Mouse (Mus musculus): ENCODE data around the gene Armc2. TPM values are rescaled to one million over a fixed set of nuclear protein-coding genes. Genes with fewer than 3 reads are reported as not detected.

Armc2 gene
- total and polyA plus RNA-seq, 3 experiments = 0.08 to 0.13 TPM; not detected in 1

- no peaks in the 10 kb centered on the region for H3K9me3 ChIP-seq (replicated peaks; ENCODE audit: insufficient read depth, low read length)
- no peak for DNase-seq (ENCODE audit: low read depth, low spot score)
- no peaks in the 10 kb centered on the region for H3K27me3 ChIP-seq (ENCODE audit: control insufficient read depth in 1 of 2, insufficient read depth in 2 of 2, low read length in 2 of 2)
- H3K79me2 ChIP-seq (ENCODE audit: control insufficient read depth, insufficient read depth, low read length, poor library complexity) = no peaks in the 10 kb centered on the region
- H3K36me3 ChIP-seq (ENCODE audit: control insufficient read depth in 1 of 2, insufficient read depth in 2 of 2, low read length in 2 of 2) = no peaks in the 10 kb centered on the region; a peak in 2 of 4 replicates
- peaks cover 0 to 2% of the 10 kb centered on the region in 2 experiments; a peak in 1 of 4 replicates for H3K4me1 ChIP-seq (ENCODE audit: control insufficient read depth in 1 of 2, insufficient read depth in 2 of 2, low read length in 2 of 2)
- no peak overlapping the region for H3K27ac ChIP-seq (ENCODE audit: control insufficient read depth, low read depth, low read length)
- H3K9ac ChIP-seq (ENCODE audit: control insufficient read depth, low read depth, low read length, poor library complexity, severe bottlenecking) = no peak overlapping the region
- H3K4me3 ChIP-seq (ENCODE audit: control insufficient read depth in 1 of 2, insufficient read depth in 1 of 2, low read depth in 2 of 2, low read length in 2 of 2) = no peak overlapping the region
- TF ChIP-seq MAFK (IDR thresholded peaks at IDR 0.05; ENCODE audit: borderline replicate concordance, low read depth, low read length) (no peak), SIN3A (IDR thresholded peaks at IDR 0.05; ENCODE audit: low read length) (no peak), ETS1 (IDR thresholded peaks at IDR 0.05; ENCODE audit: low read depth, low read length) (no peak), TBP (IDR thresholded peaks at IDR 0.05; ENCODE audit: low read depth, low read length) (no peak), TCF12 (IDR thresholded peaks at IDR 0.05; ENCODE audit: low read depth, low read length) (no peak), CHD2 (IDR thresholded peaks at IDR 0.05; ENCODE audit: low read length) (no peak), HCFC1 (IDR thresholded peaks at IDR 0.05; ENCODE audit: low read depth, low read length) (no peak), JUND (IDR thresholded peaks at IDR 0.05; ENCODE audit: low read depth, low read length) (no peak), ZC3H11A (IDR thresholded peaks at IDR 0.05; ENCODE audit: low read depth, low read length) (no peak), UBTF (IDR thresholded peaks at IDR 0.05; ENCODE audit: borderline replicate concordance, insufficient read depth, low read depth, low read length) (no peak), GABPA (IDR thresholded peaks at IDR 0.05; ENCODE audit: low read depth, low read length) (no peak), ZKSCAN1 (IDR thresholded peaks at IDR 0.05; ENCODE audit: low read depth, low read length) (no peak), POLR2AphosphoS2 (IDR thresholded peaks at IDR 0.05; ENCODE audit: low read length) (no peak), NELFE (IDR thresholded peaks at IDR 0.05; ENCODE audit: low read depth, low read length) (no peak), E2F4 (IDR thresholded peaks at IDR 0.05; ENCODE audit: borderline replicate concordance, low read depth, low read length) (no peak), USF1 (IDR thresholded peaks at IDR 0.05; ENCODE audit: low read depth, low read length) (no peak), ZMIZ1 (IDR thresholded peaks at IDR 0.05; ENCODE audit: low read depth, low read length) (no peak), POLR2A (IDR thresholded peaks at IDR 0.05; ENCODE audit: control insufficient read depth in 1 of 2, insufficient read depth in 1 of 2, low read depth in 1 of 2, low read length in 2 of 2, poor library complexity in 1 of 2) (no peak), CHD1 (IDR thresholded peaks at IDR 0.05; ENCODE audit: low read depth, low read length) (no peak), BHLHE40 (IDR thresholded peaks at IDR 0.05; ENCODE audit: borderline replicate concordance, low read depth, low read length) (no peak)
These were observed 151.4 kb downstream of the Armc2 start for GRCm38 (mm10) chr10:41866838-41867154.

- no peaks in the 10 kb centered on the region for H3K79me2 ChIP-seq (ENCODE audit: control insufficient read depth, insufficient read depth, low read length, poor library complexity)
- no peaks in the 10 kb centered on the region for H3K27me3 ChIP-seq (ENCODE audit: control insufficient read depth in 1 of 2, insufficient read depth in 2 of 2, low read length in 2 of 2)
- H3K4me3 ChIP-seq (ENCODE audit: control insufficient read depth in 1 of 2, insufficient read depth in 1 of 2, low read depth in 2 of 2, low read length in 2 of 2) = no peak overlapping the region
- no peaks in the 10 kb centered on the region for H3K9me3 ChIP-seq (replicated peaks; ENCODE audit: insufficient read depth, low read length)
- no peak for TF ChIP-seq TAL1 (IDR thresholded peaks at IDR 0.05; ENCODE audit: low read length)
- TF ChIP-seq NELFE (IDR thresholded peaks at IDR 0.05; ENCODE audit: low read depth, low read length) = no peak
- TF ChIP-seq POLR2AphosphoS5 (IDR thresholded peaks at IDR 0.05; ENCODE audit: borderline replicate concordance, low read depth, low read length) = no peak
- TF ChIP-seq MYB (IDR thresholded peaks at IDR 0.05; ENCODE audit: low read depth, low read length) = no peak
- TF ChIP-seq GATA1 (IDR thresholded peaks at IDR 0.05; ENCODE audit: low read depth, low read length) = no peak
- TF ChIP-seq HCFC1 (IDR thresholded peaks at IDR 0.05; ENCODE audit: low read depth, low read length) = no peak
- TF ChIP-seq KAT2A (conservative IDR thresholded peaks at IDR 0.05; ENCODE audit: low read depth, low read length) = no peak
- TF ChIP-seq MYC (IDR thresholded peaks at IDR 0.05; ENCODE audit: low read depth, low read length) = no peak
- TF ChIP-seq ZMIZ1 (IDR thresholded peaks at IDR 0.05; ENCODE audit: low read depth, low read length) = no peak
- TF ChIP-seq TCF12 (IDR thresholded peaks at IDR 0.05; ENCODE audit: low read depth, low read length) = no peak
- no peaks in the 10 kb centered on the region; a peak in 2 of 4 replicates for H3K36me3 ChIP-seq (ENCODE audit: control insufficient read depth in 1 of 2, insufficient read depth in 2 of 2, low read length in 2 of 2)
- no peak overlapping the region for H3K9ac ChIP-seq (ENCODE audit: control insufficient read depth, low read depth, low read length, poor library complexity, severe bottlenecking)
- DNase-seq (ENCODE audit: low read depth, low spot score) = no peak
- H3K4me1 ChIP-seq (ENCODE audit: control insufficient read depth in 1 of 2, insufficient read depth in 2 of 2, low read length in 2 of 2) = peaks cover 0 to 2% of the 10 kb centered on the region in 2 experiments; a peak in 1 of 4 replicates
- no peak overlapping the region for H3K27ac ChIP-seq (ENCODE audit: control insufficient read depth, low read depth, low read length)
These were observed 152.0 kb downstream of the Armc2 start for GRCm38 (mm10) chr10:41866069-41866837.

Data from MEL (cell line).